Mouse (Mus musculus) erythroblast, embryonic 14.5 days (primary cell): Measurements from ENCODE around the gene Nhp2.

ENCODE experiments used
- GATA1 ChIP-seq: IDR thresholded peaks from 2 replicates; pipeline ENCODE4 v1.6.1; 2012; ENCODE audit warnings: low read length, inconsistent platforms, mixed read lengths
- TAL1 ChIP-seq: IDR thresholded peaks from 3 replicates; pipeline ENCODE4 v1.6.1; 2012; ENCODE audit warnings: low read length, inconsistent platforms, mixed read lengths

DNA sequence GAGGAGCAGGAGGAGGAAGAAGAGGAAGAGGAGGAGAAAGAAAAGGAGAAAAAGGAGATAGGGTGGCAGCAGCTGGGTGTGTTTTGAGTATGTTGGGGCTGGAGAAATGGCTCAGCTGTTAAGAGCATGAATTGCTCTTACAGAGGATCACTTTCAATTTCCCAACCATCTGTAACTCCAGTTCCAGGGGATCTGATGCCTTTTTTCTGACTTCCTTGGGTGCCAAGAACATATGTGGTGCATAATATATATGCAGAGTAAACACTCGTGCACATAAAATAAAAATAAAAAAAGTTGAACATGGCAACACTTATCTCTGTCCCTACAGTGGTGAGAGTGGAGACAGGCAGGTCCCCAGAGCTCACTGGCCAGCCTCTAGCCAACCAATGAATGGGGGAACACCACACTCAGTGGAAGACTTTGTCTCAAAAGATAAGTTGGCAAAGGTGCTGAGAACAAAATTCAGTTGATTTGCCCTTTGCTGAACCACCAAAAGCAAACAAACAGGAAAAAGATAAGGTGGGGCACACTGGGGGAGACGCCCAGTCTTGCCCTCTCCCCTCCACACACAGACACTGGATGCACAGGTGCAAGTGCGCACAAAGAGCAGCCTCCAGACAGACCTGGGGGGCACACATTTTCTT, 10.1 kb upstream of the Nhp2 start:
- TF ChIP-seq GATA1 (no peak), TAL1 (no peak)
